Mouse (Mus musculus) mouse embryonic stem cell (cell line): ENCODE results near the gene Slc2a8.

Experiments
- in situ Hi-C, 2 experiments: fragments of 300-500 bp; cut with MboI; formaldehyde crosslinking; loops; 1 replicate in 1 of 2; 3 replicates in 1 of 2; pipeline ENCODE4 v1.14.3; 2019 to 2020; ENCODE audit warnings: low sequenced_read_pairs in 2 of 2, low pct_unique_long_range_greater_than_20kb in 1 of 2, mixed read lengths in 1 of 2; ENCODE audit not compliant: unreplicated experiment in 1 of 2

Slc2a8 gene

DNA sequence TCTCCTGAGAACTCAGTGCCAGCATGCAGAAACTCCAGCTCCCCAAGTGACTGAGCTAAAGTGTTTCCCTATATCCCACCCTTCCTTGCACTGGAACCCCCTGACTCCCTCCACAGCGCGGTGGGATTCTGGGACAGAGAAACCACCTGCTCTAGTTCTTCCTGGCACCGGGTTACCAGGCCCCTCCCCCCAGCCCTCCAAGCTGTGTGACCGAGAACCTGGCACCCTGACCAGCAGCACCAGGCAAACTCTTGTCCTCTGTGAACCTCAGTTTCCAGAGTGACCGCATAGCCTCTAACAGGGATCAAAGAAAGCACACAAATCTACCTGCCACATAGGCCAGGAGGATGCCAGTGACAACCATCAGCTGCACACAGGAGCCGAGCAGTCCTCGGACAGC is 2.2 kb downstream of the Slc2a8 start:
- in situ Hi-C loops: no loop called here

DNA sequence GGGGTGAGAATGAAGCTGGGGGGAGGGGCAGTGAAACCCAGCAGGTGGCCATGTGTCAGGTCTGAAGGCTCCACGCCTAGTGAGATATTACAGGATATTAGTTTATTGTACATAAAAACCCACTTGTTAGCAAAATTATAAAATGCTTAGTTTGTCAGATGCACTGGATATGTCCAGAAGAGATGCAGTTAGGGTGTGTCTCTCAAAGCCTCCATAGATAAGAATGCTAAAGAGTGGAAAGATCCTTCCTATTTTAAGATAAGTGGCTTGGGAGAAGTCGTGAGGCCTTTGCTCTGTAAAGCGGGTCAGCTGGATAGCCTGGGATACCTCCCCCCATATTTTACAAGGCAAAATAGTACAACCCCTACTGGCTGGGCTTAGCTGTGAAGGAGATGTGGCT is 3.2 kb downstream of the Slc2a8 start:
- in situ Hi-C loops: no loop called here

DNA sequence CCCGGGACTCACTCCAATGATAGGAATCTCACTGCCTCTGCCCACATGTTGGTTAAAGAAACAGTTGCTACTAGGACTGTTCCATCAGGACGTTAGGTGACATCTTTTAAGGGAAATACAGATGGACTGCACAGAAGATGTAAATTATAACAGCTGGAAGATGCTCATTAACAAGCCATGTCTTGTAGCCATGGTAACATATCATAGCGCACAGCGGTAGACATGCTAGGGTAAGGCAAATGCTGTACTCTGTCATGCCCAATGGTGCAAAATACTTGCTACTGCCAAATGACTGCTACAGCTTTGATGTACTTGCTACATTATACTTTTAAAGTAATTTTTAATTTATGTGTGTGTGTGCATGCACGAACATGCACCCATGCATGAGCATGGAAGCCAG is 4.8 kb downstream of the Slc2a8 start:
- in situ Hi-C loops: no loop called here

DNA sequence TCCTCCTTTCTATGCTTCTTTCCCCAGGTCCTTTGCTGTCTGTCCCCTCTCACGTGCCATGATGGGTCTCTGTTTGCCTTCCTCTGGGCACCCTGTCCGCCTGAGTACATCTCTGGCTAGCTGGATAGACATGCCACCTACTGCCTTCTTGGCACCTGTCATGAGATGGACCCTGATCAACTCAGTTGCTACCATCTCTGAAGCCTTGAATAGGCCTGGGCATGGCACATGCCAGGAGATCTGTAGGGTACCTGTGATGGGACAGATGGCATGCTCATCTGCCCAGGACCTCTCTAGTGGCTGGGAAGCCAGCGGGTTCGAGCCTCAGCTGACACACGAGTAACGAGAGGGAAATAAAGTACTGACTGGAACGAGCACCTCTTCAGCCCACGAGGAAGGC is 7.7 kb downstream of the Slc2a8 start:
- in situ Hi-C loops: no loop called here

DNA sequence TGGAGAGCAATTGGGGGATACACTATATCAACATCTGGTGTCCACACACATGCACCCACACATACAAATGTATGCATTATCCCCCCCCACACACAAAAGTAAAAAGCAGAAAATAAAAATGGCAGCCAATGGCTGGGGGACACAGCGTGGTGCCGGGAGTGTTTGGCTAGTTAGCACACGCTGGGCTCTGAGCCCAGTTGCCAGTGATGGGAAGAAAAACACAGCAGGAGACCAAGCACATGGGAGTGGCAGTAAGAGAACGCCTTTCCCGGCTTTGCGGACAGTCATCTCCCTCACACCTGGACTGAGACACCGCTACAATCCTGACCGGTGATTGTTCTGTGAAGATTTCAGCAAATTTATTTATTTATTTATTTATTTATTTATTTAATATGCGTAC is 10.6 kb downstream of the Slc2a8 start:
- in situ Hi-C loops: no loop called here

DNA sequence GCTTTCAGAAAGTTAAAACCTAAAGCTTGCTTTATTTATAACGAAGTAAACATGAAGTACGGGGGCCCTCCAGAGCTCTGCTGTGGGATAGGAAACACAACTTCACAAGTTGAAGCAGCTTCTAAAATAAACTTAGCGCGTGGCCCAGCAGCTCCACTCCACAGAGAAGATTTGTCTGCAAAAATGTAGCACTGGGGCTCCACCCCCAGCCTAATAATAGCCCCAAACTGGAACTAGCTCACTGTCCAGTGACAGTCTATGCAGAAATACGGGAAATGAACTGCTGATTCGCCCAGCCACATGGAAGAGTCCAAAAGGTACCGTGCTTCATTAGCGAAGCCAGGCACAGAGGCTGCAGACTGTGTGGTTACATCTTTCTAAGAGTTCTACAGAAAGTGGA is 12.6 kb downstream of the Slc2a8 start:
- in situ Hi-C loops: no loop called here

DNA sequence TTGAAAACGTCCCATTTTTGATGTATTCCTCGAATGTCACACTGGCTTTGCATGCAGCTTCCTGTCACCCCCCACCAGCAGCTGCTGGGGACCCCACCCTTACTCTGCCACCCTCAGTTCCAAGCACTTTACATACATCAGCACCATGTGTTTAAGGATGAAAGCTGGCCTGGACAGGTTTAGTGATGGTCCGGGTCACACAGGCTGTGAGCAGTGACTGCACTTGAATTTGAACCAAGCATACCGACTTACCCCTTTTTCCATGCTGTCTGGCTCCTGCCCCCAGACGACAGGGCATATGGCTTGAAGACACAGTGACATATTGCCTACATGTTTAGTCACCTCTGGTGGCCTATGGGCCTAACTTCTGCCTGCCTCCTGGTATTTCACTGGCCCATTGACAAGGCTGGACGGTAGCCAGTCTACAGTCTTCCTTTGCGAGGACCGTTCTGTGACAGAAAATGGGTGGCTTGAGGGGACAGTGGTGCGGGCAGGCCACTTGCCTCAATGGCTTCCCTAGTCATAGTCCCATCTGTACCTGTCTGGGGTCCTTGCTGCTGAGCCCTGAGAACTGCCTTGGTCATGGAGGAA is 13.8 kb downstream of the Slc2a8 start:
- in situ Hi-C loops: no loop called here

DNA sequence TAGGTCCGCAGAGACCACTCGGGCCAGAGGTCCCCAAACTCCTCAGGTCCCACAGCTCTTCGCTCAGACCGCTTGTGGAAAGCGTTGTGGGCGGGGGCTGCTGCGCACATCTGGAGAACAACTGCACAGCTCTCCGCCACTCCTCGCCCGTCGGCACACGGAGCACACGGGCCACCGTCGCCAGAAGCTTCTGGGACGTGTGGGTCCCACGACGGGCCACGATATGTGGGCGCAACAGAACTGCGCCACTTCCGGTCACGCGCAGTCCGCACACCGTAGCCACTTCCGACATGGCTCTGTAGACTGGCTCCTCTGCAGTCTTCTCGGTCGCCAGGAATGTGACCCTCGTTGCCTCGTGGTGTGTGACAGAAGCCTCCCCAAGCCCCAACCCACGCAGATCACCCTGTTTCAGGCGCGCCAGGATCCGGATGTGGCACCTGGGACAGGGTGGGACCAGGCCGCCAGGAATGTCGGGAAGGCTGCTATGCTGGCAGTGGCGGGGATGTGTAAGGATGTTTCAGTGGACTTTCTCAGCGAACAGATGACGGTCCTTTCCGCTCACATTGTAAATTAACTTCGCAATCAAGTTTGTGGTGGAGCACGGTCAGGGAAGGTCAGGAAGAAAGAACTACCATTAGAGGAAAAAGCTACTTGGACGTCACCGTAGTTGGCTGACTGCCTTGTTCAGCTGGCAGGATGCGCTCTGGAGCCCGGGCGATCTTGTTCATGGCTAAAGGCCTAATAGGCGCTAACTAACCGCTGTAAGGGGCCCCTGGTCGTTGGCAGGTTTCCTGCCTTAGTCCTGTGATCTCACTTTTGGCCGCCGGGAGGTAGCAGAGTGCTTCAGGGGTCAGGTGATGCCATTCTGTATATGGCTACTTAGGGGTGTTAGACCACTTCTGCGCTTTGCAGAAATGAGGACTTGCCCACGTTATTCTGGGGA is 14.9 kb downstream of the Slc2a8 start:
- in situ Hi-C loops: no loop called here

DNA sequence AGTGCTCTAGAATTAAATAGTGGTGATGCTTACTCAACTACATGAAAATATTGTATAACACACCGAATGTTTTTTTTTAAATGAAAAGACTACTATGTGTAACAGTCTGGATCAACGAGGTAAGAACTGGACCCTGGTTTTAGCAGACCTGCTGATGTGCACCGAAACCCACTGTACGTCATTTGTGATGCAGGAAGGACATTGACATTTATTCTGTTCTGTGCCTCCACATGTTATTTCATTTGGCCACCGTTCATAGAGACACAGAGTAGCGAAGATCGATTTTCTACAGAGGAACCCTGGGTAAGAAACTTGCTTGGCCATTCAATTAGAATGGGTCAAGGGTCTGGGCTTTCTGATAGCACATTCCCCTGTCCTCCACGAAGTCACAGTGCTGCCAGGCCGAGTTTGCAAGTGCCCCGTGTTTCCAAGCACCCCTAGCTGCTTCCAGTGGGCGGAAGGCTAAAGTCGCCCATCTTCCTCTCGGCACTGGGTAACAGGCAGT is 15.6 kb downstream of the Slc2a8 start:
- in situ Hi-C loops: no loop called here

DNA sequence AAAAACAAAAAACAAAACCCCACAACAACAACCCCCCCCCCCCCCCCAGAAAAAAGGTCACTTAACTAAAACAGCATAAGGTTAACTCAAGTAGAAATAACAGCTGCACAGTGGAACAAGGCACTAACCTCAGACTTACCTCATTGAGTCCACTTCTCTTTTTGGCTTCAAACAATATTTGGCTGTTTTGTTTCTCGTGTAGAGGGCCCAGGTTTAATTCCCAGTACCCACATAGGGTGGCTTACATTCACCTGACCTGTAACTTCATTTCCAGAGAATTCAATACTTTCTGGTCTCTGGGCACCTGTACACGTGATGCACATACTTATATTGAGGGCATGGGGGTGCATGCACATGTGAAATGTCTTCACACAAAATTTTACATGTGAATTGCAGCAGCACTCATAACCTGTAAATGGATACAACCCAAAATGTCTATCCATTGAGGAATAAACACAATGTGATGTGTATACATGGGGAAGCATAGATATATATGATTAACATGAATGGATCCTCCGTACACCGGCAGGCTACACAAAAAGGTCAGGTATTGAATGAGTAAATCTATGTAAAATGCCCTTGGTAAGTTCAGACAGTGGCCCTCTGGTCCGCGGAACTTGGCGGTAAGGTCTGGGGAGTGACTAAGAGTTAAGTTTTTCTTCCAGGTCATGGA is 16.2 kb downstream of the Slc2a8 start:
- in situ Hi-C loops: no loop called here

DNA sequence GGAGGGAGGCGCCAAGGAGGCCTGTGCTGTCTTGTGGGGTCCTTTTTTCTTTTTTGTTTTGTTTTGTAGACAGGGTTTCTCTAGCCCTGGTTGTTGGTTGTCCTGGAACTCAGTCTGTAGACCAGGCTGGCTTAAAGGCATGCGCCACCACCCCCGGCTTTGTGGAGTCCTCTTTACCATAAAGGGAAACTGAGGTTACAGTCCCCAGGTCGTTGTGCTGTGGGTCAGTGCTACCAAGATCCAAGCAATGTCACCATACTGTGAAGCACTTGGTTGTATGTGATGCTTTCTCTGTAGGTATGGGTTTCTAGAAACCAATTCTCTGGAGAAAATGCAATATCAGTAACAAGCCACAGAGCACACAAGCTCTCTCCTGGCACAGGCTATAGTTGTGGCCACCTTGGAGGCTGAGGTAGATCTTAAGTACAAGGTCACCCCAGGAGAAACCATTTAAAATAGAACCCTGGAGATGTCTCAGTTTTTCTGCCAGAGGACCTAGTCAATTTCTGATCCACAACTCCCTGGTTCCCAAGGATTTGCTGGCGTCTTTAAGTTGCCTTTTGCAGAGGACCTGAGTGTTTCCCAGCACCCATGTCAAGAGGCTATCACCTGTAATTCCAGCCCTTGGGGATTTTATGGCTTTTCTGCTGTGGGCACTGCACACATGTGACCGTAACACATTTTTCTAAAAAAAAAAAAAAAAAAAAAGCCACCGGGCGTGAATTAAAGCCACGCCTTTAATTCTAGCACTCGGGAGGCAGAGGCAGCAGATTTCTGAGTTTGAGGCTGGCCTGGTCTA is 17.0 kb downstream of the Slc2a8 start:
- in situ Hi-C loops: no loop called here

DNA sequence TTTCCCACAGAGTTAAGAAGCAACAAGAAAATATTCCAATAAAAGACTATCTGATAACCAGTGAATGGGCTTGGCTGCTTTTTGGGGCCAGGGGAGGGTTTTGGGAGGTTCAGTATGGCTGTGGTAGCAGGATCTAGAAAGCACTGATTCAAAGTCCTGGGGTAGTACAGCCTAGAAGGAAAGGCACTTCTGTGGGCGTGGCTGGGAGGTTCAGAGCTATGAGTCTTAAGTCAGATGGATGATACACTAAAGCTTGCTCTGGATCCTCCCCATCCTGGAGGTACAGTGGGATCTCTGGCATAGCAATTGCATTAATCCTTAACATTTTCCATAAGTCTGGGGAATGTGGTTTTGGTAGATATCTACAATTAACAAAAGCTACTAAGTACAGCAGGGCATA is 17.9 kb downstream of the Slc2a8 start:
- in situ Hi-C loops: no loop called here

DNA sequence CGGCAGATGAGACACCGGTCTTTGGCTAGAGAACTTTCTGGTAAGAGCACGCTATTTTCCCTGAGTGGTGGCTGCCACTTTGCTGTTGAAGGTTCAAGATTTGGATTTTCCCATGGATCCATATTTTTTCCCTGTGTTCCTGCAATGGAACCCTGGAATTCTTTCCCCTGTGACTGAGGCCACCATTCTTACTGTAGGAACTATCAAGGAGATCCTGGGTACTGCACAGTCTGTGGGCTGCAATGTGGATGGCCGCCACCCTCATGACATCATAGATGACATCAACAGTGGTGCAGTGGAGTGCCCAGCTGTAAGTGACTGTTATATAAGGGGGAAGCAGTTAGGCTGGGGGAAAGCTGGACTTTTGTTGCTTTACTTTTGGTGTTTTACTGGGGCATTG is 18.3 kb downstream of the Slc2a8 start:
- in situ Hi-C loops: no loop called here

DNA sequence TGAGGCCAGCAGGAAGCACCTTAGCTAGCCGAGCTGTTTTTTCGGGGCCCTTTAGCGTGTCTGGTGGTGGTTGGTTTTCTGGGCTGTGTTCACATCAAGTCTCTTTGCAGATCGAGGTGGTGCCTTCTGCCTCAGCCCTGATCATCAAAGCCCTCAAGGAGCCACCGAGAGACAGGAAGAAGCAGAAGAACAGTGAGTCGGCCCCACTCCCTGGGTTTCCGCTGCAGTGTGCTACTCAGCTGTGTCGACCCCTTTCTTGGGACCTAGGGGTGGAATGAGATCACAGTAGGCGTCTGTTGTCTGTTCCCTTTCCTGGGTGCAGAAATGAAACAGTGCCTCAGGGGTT is 19.0 kb downstream of the Slc2a8 start:
- in situ Hi-C loops: no loop called here

DNA sequence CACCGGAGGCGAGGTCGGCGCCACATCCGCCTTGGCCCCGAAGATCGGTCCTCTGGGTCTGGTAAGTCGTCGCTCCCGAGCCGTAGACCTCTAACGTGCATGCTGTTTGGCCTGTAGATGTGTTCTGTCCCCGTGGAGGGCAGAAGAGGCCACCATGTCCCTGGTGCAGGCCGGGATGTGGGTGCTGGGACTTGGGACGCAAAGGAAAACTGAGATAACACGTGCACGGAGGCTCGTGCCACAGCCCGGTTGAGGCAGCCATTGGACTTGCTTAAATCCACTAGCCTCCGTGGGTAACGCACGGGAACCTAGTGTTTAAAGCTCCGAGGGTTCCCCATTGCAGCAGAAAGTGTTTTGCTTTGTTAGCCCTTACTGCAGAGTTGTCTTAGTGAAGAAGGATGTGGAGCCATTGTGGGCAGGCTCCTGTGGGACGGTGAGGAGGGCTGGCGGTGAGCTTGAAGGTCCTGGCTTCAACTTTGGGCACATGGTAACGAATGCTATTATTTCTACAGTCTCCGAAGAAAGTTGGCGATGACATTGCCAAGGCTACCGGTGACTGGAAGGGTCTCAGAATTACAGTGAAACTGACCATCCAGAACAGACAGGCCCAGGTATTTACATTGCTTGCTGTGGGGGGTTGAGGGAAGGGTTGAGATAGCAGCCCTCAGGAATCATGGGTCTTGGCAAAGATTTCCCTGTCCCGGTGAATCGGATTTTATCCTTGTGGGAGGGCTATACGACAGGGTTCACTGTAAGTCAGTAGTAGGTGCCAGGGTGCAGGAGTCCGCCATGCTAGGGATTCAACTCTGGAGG is 19.6 kb downstream of the Slc2a8 start:
- in situ Hi-C loops: no loop called here

DNA sequence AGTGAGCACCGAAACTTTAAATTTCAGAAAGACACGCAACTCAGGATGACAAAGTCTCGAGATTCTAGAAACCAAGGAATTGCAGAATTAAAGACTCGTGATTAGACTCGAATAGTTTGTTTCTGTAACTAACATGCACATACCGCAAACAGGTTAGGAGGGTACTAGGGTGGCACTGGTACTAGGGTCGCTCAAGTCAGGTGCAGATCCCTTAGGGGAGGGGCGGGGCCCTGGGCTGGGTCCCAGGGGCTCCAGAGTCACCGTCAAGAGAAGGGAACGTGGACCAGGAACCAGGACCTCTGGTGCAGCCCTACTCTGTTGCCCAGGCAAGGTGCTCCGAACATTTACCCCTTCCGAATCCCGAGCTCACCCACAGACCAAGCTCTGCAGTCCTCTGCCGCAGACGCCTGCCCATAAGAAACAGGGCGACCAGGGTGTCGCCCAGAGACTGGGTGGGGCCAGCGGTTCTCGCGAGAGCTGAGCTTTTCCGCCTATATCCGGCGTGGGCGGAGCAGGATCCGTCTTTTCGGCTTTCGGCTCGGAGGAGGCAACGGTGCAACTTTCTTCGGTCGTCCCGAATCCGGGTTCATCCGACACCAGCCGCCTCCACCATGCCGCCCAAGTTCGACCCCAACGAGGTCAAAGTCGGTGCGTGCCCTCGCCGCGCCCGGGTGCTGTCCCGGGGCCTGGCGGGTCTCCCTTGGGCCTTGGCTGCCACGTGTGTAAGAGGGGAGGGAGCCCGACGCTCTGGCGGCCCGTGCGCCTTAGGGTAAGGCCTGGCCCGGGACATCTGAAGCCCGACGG is 20.5 kb downstream of the Slc2a8 start, which contains the start of the genes Rpl12 and Lrsam1:
Rpl12 (plus strand) TSS at position 368 of the 804 bp plus-strand sequence.
Lrsam1 (minus strand) TSS at position 423 of the 804 bp plus-strand sequence.
- in situ Hi-C loops: no loop called here

DNA sequence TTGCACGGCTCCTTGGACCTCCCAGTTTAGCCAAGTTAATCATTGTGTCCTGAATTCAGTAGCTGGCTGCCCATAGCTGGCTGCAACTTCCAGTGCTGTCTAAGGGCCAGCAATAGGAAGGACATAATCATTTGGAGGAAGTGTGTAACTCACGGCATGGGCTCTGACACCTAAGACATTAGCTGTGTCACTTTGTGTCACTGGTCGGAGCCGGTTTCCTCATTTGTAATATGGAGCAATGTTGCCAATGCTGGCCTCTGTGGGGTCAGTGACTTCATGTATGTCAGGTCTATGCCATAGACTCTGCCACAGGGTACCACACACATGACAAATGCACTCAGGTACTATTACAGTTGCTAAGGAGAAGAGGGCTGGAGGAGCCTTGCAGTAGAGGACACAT is 21.6 kb downstream of the Slc2a8 start:
- in situ Hi-C loops: no loop called here
